Mouse (Mus musculus): ENCODE measurements at regions not wholly inside any gene's neighbourhood (a gene's known extent, or its start where the extent isn't known, plus 50 kb on each side); places are given as distances from the start of the nearest gene placed in this dataset.

GRCm38 (mm10) chr3:50922832-50923231 lies 301.4 kb upstream of the Noct start:
- no peak overlapping the region for H3K4me2 ChIP-seq (ENCODE audit: low read length)
- no peak overlapping the region for H3K9ac ChIP-seq (ENCODE audit: low read depth, low read length)
- no peaks in the 10 kb centered on the region for H3K27me3 ChIP-seq (ENCODE audit: insufficient read depth, low read length)
- ATAC-seq (replicated peaks; ENCODE audit: low FRiP score, low read depth) (no peak), DNase-seq (ENCODE audit: low spot score) (no peak)
- no peak overlapping the region for H3K4me3 ChIP-seq (replicated peaks; ENCODE audit: low read depth, low read length)
- no peaks in the 10 kb centered on the region for H3K9me3 ChIP-seq (replicated peaks; ENCODE audit: low read length)
- H3K4me1 ChIP-seq (replicated peaks; ENCODE audit: insufficient read depth, low read length) = no peaks in the 10 kb centered on the region
- 86% methylated on average over 5 of the region's 5 CpGs for WGBS
- H3K27ac ChIP-seq = no peak overlapping the region
- H3K36me3 ChIP-seq (ENCODE audit: insufficient read depth, low read length) = no peaks in the 10 kb centered on the region
- no peak for TF ChIP-seq CTCF (IDR thresholded peaks at IDR 0.05; ENCODE audit: low read depth)

GRCm38 (mm10) chr3:50923327-50923726 lies 300.9 kb upstream of the Noct start:
- no peak for DNase-seq (ENCODE audit: low spot score)
- Histone ChIP-seq H3K9me3 (replicated peaks; ENCODE audit: low read length) (no peaks in the 10 kb centered on the region), H3K4me3 (replicated peaks; ENCODE audit: low read depth, low read length) (no peak overlapping the region), H3K4me1 (replicated peaks; ENCODE audit: insufficient read depth, low read length) (no peaks in the 10 kb centered on the region), H3K27ac (no peak overlapping the region), H3K4me2 (ENCODE audit: low read length) (no peak overlapping the region), H3K9ac (ENCODE audit: low read depth, low read length) (no peak overlapping the region), H3K36me3 (ENCODE audit: insufficient read depth, low read length) (no peaks in the 10 kb centered on the region), H3K27me3 (ENCODE audit: insufficient read depth, low read length) (no peaks in the 10 kb centered on the region)
- ATAC-seq (replicated peaks; ENCODE audit: low FRiP score, low read depth) = no peak
- no peak for TF ChIP-seq CTCF (IDR thresholded peaks at IDR 0.05; ENCODE audit: low read depth)
- WGBS = 88% methylated on average over 7 of the region's 7 CpGs

GRCm38 (mm10) chr3:50927318-50927717 lies 296.9 kb upstream of the Noct start:
- H3K4me2 ChIP-seq (ENCODE audit: low read length) = no peak overlapping the region
- WGBS = 64% methylated on average over 4 of the region's 4 CpGs
- DNase-seq (ENCODE audit: low spot score) (no peak), ATAC-seq (replicated peaks; ENCODE audit: low FRiP score, low read depth) (no peak)
- H3K36me3 ChIP-seq (ENCODE audit: insufficient read depth, low read length) = no peaks in the 10 kb centered on the region
- H3K27me3 ChIP-seq (ENCODE audit: insufficient read depth, low read length) = no peaks in the 10 kb centered on the region
- H3K27ac ChIP-seq = no peak overlapping the region
- no peaks in the 10 kb centered on the region for H3K4me1 ChIP-seq (replicated peaks; ENCODE audit: insufficient read depth, low read length)
- no peak overlapping the region for H3K4me3 ChIP-seq (replicated peaks; ENCODE audit: low read depth, low read length)
- no peak for TF ChIP-seq CTCF (IDR thresholded peaks at IDR 0.05; ENCODE audit: low read depth)
- H3K9me3 ChIP-seq (replicated peaks; ENCODE audit: low read length) = no peaks in the 10 kb centered on the region
- no peak overlapping the region for H3K9ac ChIP-seq (ENCODE audit: low read depth, low read length)

- DNase-seq (ENCODE audit: low spot score) (no peak), ATAC-seq (replicated peaks; ENCODE audit: low FRiP score, low read depth) (no peak)
- no peak for TF ChIP-seq CTCF (IDR thresholded peaks at IDR 0.05; ENCODE audit: low read depth)
- Histone ChIP-seq H3K36me3 (ENCODE audit: insufficient read depth, low read length) (no peaks in the 10 kb centered on the region), H3K27me3 (ENCODE audit: insufficient read depth, low read length) (no peaks in the 10 kb centered on the region), H3K4me2 (ENCODE audit: low read length) (no peak overlapping the region), H3K4me1 (replicated peaks; ENCODE audit: insufficient read depth, low read length) (no peaks in the 10 kb centered on the region), H3K9me3 (replicated peaks; ENCODE audit: low read length) (no peaks in the 10 kb centered on the region), H3K4me3 (replicated peaks; ENCODE audit: low read depth, low read length) (no peak overlapping the region), H3K9ac (ENCODE audit: low read depth, low read length) (no peak overlapping the region), H3K27ac (no peak overlapping the region)
- 71% methylated on average over 1 of the region's 1 CpGs for WGBS
Observed at GRCm38 (mm10) chr3:50929013-50929412, 295.2 kb upstream of the Noct start.

- peak; percentile 25 for DNase-seq (ENCODE audit: low spot score)
- 54% methylated on average over 10 of the region's 10 CpGs for WGBS
Observed at GRCm38 (mm10) chr3:50932397-50933089, 291.7 kb upstream of the Noct start.

DNA sequence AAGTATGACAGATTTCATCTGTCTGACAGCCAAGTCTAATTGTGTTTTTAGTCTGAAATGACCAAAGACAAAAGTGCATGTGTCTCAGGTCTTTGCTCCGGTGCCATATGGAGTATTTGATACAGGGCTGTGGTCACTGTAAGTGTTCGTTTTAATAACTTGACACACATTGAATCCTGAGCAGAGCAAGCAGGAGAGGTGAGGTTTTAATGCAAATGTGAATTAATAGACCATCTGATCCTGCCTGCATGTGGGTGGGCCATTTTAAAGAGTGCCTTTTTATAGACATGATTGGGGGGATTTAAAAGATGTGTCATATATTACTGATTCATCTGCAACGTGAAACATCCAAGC lies 291.2 kb upstream of the Noct start:
- Histone ChIP-seq H3K9me3 (replicated peaks; ENCODE audit: low read length) (no peaks in the 10 kb centered on the region), H3K4me1 (replicated peaks; ENCODE audit: insufficient read depth, low read length) (no peaks in the 10 kb centered on the region), H3K9ac (ENCODE audit: low read depth, low read length) (no peak overlapping the region), H3K4me3 (replicated peaks; ENCODE audit: low read depth, low read length) (no peak overlapping the region), H3K27me3 (ENCODE audit: insufficient read depth, low read length) (no peaks in the 10 kb centered on the region), H3K27ac (no peak overlapping the region), H3K4me2 (ENCODE audit: low read length) (no peak overlapping the region), H3K36me3 (ENCODE audit: insufficient read depth, low read length) (no peaks in the 10 kb centered on the region)
- TF ChIP-seq CTCF (IDR thresholded peaks at IDR 0.05; ENCODE audit: low read depth) = no peak
- DNase-seq (ENCODE audit: low spot score) (no peak), ATAC-seq (replicated peaks; ENCODE audit: low FRiP score, low read depth) (no peak)
- WGBS = 39% methylated on average over 3 of the region's 3 CpGs

More at GRCm38 (mm10) chr3:50932397-50933089, 291.7 kb upstream of the Noct start:
- Histone ChIP-seq H3K4me2 (ENCODE audit: low read length) (no peak overlapping the region), H3K9me3 (replicated peaks; ENCODE audit: low read length) (no peaks in the 10 kb centered on the region), H3K9ac (ENCODE audit: low read depth, low read length) (no peak overlapping the region), H3K36me3 (ENCODE audit: insufficient read depth, low read length) (no peaks in the 10 kb centered on the region), H3K4me1 (replicated peaks; ENCODE audit: insufficient read depth, low read length) (no peaks in the 10 kb centered on the region), H3K4me3 (replicated peaks; ENCODE audit: low read depth, low read length) (no peak overlapping the region), H3K27me3 (ENCODE audit: insufficient read depth, low read length) (no peaks in the 10 kb centered on the region), H3K27ac (no peak overlapping the region)
- no peak for ATAC-seq (replicated peaks; ENCODE audit: low FRiP score, low read depth)
- no peak for TF ChIP-seq CTCF (IDR thresholded peaks at IDR 0.05; ENCODE audit: low read depth)

DNA sequence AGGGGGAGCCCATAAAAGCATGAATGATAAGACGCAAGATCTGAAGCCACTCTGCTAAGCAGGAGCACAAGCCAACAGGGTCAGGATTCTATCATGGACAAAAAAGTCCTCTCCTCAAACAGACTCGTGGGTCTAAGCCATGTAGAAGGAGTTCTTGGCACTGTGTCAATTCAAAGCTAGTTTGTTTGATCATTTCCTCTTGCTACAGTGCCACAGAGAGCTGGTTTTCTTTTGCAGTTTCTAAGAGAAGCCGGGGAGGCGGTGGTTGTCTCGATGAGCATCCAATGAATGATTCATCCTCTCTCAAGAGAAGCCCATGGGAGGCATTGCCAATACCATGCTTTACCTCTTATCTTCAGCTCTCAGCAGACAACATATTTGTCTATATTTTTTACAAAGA lies 284.6 kb upstream of the Noct start:
- Histone ChIP-seq H3K27me3 (ENCODE audit: insufficient read depth, low read length) (no peaks in the 10 kb centered on the region), H3K9ac (ENCODE audit: low read depth, low read length) (no peak overlapping the region), H3K4me1 (replicated peaks; ENCODE audit: insufficient read depth, low read length) (no peaks in the 10 kb centered on the region), H3K4me2 (ENCODE audit: low read length) (no peak overlapping the region), H3K4me3 (replicated peaks; ENCODE audit: low read depth, low read length) (no peak overlapping the region), H3K9me3 (replicated peaks; ENCODE audit: low read length) (no peaks in the 10 kb centered on the region), H3K36me3 (ENCODE audit: insufficient read depth, low read length) (no peaks in the 10 kb centered on the region), H3K27ac (no peak overlapping the region)
- no peak for TF ChIP-seq CTCF (IDR thresholded peaks at IDR 0.05; ENCODE audit: low read depth)
- no peak for ATAC-seq (replicated peaks; ENCODE audit: low FRiP score, low read depth)
- peak; percentile 45 for DNase-seq (ENCODE audit: low spot score)
- 68% methylated on average over 5 of the region's 5 CpGs for WGBS
